Mouse (Mus musculus): ENCODE measurements at regions not wholly inside any gene's neighbourhood (a gene's known extent, or its start where the extent isn't known, plus 50 kb on each side); places are given as distances from the start of the nearest gene placed in this dataset.
"Not testable (repeated sequence)": the region's sequence is repeated elsewhere in the genome, so short reads cannot be mapped to it uniquely, and the experiment has no call there.

DNA sequence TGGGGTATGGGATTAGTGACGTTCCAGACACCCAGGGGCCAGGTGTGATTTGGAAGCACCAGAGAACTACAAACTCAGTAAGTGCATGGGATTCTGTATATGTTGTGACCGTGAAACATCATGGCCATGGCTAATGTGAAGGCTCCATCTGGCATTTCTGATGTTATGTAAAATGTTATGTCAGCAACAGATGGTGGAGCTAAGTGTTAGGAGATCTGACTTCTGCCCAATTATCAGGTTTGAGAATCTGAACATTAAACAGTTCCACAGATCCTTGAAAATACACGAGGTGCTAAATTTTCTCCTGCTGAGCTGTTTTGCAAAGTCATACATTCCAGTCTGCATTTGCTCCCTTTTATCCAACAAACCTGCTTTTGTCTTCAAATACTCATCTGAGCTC lies 223.6 kb upstream of the Egfl6 start:
- DNase-seq (ENCODE audit: low spot score), result peak; percentile 27

DNA sequence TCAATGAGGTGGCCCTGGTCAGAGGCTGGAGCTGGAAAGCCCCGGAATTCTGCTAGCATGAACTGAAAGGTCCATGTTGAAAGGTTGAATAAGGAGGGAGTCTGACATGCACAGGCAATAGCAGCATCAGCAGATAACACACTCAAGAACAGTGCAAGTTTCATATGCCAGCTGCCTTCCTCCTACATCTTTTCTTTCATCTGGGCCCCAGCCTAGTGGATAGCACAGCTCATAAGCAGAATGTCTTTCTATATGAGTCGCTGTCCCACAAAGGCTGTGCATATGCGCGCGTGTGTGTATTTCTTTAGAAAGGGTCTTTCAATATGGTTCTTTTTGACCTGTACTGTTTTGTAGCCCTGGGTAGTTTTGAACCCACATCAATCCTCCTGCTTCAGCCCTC lies 222.7 kb upstream of the Egfl6 start:
- DNase-seq (ENCODE audit: low spot score), result no peak

DNA sequence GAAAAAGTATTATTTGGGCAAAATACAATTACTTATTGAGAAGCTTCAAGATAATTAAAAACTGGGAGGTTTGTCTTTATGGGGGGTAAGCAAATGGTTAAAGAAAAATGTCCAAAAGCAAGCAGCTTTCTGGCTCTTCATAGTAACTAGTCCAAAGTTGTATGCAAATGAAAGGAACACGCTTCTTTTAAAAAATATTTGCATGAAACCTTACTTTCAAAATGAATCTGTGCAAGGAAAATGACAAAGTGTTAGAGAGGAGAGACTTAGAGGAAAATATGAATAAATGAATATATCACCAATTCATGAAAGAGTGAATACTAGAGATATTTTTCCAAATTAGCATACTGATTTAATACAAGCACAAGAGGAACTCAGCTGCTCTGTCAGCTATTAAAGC lies 220.4 kb upstream of the Egfl6 start:
- DNase-seq (ENCODE audit: low spot score), result no peak

GRCm38 (mm10) chrX:166805480-166805879 lies 220.0 kb upstream of the Egfl6 start:
- DNase-seq (ENCODE audit: low spot score), result no peak

DNA sequence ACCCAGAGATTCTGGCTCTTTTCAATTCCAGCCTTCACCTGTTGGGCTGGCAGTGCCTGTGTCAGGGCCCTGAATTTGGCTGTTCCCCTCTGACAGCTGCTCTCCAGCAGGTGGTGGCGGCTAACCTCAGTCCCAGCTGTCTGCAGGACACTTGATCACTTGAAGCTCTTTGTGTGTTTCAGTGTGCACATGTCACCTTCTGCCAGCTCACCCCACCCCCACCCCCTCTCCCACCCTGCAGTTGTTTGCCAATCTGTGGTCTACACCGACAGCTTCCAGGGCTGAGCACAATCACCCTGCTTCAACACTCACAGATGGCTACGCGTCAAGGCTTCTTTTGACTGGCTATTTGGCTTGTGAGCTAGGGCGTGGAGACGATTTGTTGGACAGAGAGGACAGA lies 217.7 kb upstream of the Egfl6 start:
- DNase-seq (ENCODE audit: low spot score), result peak; percentile 23

DNA sequence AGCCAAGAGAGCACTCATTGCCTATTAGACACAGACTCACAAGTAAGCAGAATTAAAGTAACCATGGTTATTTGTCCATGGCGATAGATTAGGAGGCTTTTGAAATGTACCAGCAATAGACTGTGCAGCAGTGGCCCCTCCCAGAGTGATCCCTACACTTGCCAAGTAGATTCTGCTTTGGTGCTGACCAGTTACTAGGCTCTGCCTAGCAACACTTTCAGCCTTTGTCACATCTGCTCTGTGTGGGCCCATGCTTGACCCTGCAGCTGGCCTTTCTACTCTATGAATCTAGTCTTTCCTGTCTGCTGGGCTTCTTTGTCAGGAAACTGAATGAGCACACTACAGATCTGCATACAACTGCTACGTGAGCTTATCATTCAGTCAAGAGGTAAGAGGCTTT lies 215.5 kb upstream of the Egfl6 start:
- no peak for DNase-seq (ENCODE audit: low spot score)

- no peak for DNase-seq (ENCODE audit: low spot score)
These were observed 210.1 kb upstream of the Egfl6 start for GRCm38 (mm10) chrX:166795651-166796050.

DNA sequence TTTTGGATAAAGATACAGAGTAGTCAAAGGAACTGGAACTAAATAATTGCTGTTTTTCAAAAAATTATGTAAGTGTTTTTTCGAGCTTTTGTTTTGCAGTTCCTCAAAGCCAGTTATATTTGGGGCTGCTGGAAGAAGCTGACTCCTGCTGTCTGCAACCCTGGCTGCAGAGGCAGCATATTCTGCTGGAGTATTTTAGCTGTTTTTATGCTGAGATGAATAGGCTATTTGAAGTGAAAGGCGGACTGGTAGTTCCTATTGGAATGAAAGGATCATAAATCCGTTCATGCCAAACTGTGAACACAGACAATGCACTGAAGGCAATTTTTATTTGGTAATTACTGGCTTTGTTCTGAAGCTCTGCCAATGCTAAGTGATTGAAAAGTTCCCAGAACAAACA lies 203.5 kb upstream of the Egfl6 start:
- DNase-seq (ENCODE audit: low spot score), result peak; percentile 21

GRCm38 (mm10) chrX:166787137-166787536 lies 201.6 kb upstream of the Egfl6 start:
- DNase-seq (ENCODE audit: low spot score), result not testable (repeated sequence)

DNA sequence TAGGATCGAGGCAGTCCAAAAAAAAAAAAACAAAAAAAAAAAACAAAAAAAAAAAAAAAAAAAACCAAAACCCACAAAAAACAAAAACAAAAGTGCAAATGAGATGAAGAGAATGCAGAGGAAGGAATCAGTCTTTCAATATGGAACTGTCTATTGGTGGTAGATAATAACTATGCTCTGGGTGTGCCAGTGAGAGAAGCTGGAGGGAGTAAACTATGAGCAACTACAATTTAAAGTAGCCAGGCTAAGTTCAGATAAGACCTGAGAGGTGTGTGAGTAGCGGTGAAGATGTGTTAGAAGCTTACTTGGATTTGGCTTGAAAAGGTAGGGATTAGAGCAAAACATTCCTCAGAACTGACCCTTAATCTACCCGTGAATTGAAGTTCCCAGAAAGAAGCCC lies 200.1 kb upstream of the Egfl6 start:
- DNase-seq (ENCODE audit: low spot score), result no peak

GRCm38 (mm10) chrX:166783377-166783776 lies 197.9 kb upstream of the Egfl6 start:
- DNase-seq (ENCODE audit: low spot score), result no peak

DNA sequence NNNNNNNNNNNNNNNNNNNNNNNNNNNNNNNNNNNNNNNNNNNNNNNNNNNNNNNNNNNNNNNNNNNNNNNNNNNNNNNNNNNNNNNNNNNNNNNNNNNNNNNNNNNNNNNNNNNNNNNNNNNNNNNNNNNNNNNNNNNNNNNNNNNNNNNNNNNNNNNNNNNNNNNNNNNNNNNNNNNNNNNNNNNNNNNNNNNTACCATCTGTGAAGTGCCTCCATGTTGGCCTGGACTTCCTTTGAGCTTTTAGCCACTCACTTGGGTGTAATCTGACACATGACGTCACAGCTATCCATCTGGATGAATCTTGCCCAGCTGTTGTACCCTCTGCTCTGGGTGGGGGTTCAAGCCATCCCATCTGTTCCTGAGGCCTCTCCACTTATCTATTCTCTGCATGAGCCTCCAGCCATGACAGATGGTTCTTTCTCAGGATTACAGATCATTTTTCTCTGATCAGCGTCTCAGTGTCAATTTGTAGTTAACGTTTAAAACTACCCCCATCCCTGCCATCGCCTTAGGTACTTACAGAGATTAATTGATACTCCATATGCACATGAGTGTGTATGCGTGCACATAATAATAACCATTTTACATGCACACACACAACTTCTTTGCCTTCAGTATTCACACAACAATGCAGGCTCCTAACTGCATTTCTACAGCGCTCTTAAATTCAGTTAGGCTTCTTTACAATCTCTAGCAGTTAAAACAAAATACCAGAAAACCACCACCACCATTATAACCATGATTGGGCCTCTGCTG lies 194.0 kb upstream of the Egfl6 start:
- DNase-seq (ENCODE audit: low spot score), result no peak

- DNase-seq (ENCODE audit: low spot score), result no peak
These were observed 187.9 kb upstream of the Egfl6 start for GRCm38 (mm10) chrX:166773408-166773854.

DNA sequence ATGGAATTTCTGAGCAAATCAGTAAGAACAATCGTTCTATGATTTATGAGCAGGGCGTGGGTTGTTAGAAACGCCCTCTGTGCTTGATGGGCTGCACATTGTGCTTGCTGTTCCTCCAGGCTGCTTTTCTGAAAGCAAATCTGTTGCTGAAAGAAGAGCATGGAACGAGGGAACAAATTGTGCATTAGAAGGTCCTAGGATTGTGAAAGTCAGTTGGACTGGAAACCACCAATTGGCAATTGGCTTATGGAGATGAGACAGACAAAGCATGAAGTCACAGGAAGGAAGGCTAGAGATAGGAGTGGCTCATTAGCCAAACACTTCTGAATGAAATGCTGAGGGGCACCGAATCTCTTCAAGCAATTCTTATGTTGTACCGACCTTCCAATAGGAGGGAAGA lies 181.5 kb upstream of the Egfl6 start:
- peak; percentile 16 for DNase-seq (ENCODE audit: low spot score)

- DNase-seq (ENCODE audit: low spot score), result no peak
These were observed 180.1 kb upstream of the Egfl6 start for GRCm38 (mm10) chrX:166765647-166766046.

DNA sequence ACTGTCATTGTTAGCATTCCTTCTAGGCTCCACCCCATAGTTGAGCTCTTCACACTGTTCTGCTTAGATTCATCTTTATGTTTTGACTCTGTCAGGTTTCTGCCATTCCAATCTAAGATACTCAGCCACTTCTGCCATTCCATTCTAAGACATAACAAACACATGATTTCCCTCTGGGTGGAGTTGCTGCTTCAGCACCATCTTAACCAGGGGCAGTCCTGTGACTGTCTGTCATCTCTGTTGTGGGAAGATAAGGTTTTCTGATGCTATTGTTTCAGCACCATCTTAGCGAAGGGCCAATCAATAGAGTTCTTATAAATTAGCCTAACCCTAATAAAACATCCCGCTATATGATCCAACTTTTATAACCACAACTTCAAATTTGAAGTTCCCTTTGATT lies 176.6 kb upstream of the Egfl6 start:
- DNase-seq (ENCODE audit: low spot score), result no peak

- DNase-seq (ENCODE audit: low spot score), result no peak
These were observed 171.6 kb upstream of the Egfl6 start for GRCm38 (mm10) chrX:166757152-166757551.

- no peak for DNase-seq (ENCODE audit: low spot score)
These were observed 169.6 kb upstream of the Egfl6 start for GRCm38 (mm10) chrX:166754967-166755654.

- DNase-seq (ENCODE audit: low spot score), result no peak
These were observed 163.6 kb upstream of the Egfl6 start for GRCm38 (mm10) chrX:166749055-166749679.

DNA sequence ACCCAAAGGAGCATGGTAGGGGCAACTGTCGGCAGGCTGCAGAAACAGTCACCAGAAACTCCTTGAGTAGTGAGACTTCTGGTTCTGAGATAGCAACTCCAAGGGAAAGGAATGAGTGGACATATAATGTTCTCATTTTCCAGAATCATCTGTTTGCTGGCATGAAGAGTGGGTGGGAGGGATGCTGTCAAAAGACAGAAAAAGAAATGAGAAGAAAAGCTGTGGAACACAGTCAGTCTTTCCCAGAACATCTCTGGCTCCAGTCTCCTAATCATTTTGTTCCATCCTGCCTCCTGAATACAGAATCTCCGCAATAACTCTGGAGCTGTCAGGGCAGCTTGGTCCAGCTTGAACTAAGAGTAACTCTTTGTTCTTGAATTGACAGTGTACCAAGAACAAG lies 145.8 kb upstream of the Egfl6 start:
- no peak for DNase-seq (ENCODE audit: low spot score)

- no peak for DNase-seq (ENCODE audit: low spot score)
These were observed 143.1 kb upstream of the Egfl6 start for GRCm38 (mm10) chrX:166728622-166728928.

DNA sequence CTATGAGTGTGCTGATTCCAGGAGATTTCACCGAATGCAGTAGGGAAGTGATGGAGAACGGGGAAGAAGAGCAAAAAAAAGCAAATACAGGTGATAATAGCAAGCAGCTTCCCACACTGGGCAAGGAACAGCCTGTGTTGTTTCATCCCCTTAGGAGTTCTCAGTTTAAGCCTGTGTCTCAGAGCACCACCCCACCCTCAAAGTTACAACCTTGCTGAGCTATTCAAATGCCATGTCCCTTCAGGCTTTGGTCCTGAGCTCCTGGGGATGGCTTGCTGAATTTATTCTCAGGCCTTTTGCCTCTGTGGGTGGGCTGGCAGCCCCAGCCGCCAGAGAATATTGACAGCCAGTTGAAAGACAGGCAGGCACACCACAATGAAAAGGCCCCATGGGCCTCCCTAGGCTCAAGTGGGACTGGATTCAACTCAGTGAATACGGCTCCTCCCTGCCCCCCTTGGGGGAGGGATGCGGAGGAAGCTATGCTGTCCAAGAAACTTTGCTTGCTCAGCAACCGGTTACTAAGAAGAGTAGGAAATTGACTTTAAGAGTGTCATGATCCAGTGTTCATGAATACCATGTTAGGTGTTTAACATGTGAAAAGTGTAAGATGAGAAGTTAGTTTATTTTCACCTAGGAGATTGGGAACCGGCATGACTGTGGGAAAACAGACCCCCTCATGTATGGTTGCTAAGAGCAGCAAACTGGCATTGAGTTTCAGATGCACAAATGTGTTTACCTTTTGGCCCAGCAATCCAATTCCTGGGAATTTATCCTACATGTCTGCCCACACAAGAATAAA lies 142.5 kb upstream of the Egfl6 start:
- DNase-seq (ENCODE audit: low spot score), result no peak
